Mouse (Mus musculus) hindbrain, embryonic 11.5 days (tissue): ENCODE measurements around the gene Vmn1r113. TPM values are rescaled to one million over a fixed set of nuclear protein-coding genes. Genes with fewer than 3 reads are reported as not detected.
"Not testable (repeated sequence)": the region's sequence is repeated elsewhere in the genome, so short reads cannot be mapped to it uniquely, and the experiment has no call there.

Experiments used
- ATAC-seq: fragments of 200-750 bp; cut with Nextera tagmentation; 2 replicates; pipeline ENCODE4 v1.8.0; 2017; ENCODE audit warnings: mild to moderate bottlenecking, moderate TSS enrichment, moderate library complexity; ENCODE audit not compliant: low FRiP score
- DNase-seq: peaks from one replicate; pipeline ENCODE4 v3.0.0-alpha.2; 2015; ENCODE audit warnings: low spot score
- H3K27ac ChIP-seq: fragments of 300-500 bp; sonication (generic); 2 replicates; pipeline ENCODE4 v1.5.1; 2014; ENCODE audit warnings: mild to moderate bottlenecking, low read depth, low read length
- H3K27me3 ChIP-seq: fragments of 300-500 bp; sonication (generic); 2 replicates; pipeline ENCODE4 v1.6.1; 2014; ENCODE audit warnings: mild to moderate bottlenecking, low read length, moderate library complexity, mixed read lengths; ENCODE audit not compliant: control insufficient read depth, insufficient read depth
- H3K36me3 ChIP-seq: fragments of 300-500 bp; sonication (generic); 2 replicates; pipeline ENCODE4 v1.6.1; 2014; ENCODE audit warnings: mild to moderate bottlenecking, low read length, moderate library complexity, mixed read lengths; ENCODE audit not compliant: control insufficient read depth, insufficient read depth
- H3K4me1 ChIP-seq: fragments of 300-500 bp; sonication (generic); replicated peaks from 2 replicates; pipeline ENCODE4 v1.6.1; 2014; ENCODE audit warnings: low read length, mixed read lengths; ENCODE audit not compliant: control insufficient read depth, insufficient read depth
- H3K4me2 ChIP-seq: fragments of 300-500 bp; sonication (generic); replicated peaks from 2 replicates; pipeline ENCODE4 v1.6.1; 2014; ENCODE audit warnings: mild to moderate bottlenecking, low read depth, low read length
- H3K4me3 ChIP-seq: fragments of 300-500 bp; sonication (generic); 2 replicates; pipeline ENCODE4 v1.5.1; 2014; ENCODE audit warnings: low read depth, low read length
- H3K9ac ChIP-seq: fragments of 300-500 bp; sonication (generic); 2 replicates; pipeline ENCODE4 v1.6.1; 2014; ENCODE audit warnings: low read depth, low read length
- H3K9me3 ChIP-seq: fragments of 300-500 bp; sonication (generic); 2 replicates; pipeline ENCODE4 v1.6.1; 2016; ENCODE audit warnings: low read length; ENCODE audit not compliant: control insufficient read depth
- WGBS: fragments of 180-500 bp; shearing (Covaris S2); extraction: QIAGEN DNeasy Blood & Tissue Kit; methylation state at CpG from one replicate; pipeline ENCODE4 v1.1.7; 2014; 5-methylcytosine and 5-hydroxymethylcytosine counted together
- polyA plus RNA-seq: library from polyadenylated mRNA; unstranded; fragments of >200 nt; fragmentation: Nextera tagmentation; extraction: Ambion mirVana; gene quantifications from 2 replicates; pipeline ENCODE4 v1.2.1, GENCODE M21; 2014

Gene Vmn1r113
- not detected in 2 replicates for polyA plus RNA-seq

DNA sequence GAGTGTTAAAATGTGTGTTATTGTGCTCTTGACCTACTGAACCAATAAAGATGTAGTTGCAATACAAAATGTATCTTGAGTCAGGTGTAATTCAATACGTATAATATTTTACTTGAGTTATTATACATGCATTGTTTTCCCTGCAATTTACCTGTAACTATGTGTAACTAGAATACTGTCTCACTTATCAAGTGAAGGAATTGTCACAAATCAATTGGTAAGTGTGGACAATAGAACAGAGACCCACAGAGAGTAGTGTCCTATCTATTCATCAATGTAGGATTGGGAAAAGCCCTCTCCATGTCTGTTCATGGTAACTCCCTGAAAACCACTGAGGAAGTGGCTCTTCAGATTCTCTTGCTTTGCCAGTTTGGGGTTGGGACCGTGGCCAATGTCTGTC lies at the start of gene Vmn1r113:
TSS of gene Vmn1r113 (plus strand) at position 301 of the 400 bp plus-strand sequence.
- H3K4me3 ChIP-seq, H3K4me2 ChIP-seq, H3K4me1 ChIP-seq, DNase-seq, ATAC-seq, H3K9me3 ChIP-seq, H3K27ac ChIP-seq, H3K9ac ChIP-seq, H3K36me3 ChIP-seq, H3K27me3 ChIP-seq: not testable (repeated sequence)
- WGBS: 80% methylated on average over 2 of the region's 2 CpGs

DNA sequence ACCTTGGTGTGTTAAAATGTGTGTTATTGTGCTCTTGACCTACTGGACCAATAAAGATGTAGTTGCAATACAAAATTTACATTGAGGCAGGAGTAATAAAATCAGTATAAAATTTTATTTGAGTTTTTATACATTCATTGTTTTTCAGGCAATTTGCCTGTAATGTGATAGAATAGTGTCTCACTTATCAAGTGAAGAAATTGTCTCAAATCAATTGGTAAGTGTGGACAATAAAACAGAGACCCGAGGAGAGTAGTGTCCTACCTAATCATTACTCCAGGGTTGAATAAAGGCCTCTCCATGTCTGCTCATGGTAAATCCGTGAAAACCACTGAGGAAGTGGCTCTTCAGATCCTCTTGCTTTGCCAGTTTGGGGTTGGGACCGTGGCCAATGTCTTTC lies 16.2 kb upstream of the Vmn1r113 start, which contains the start of gene Vmn1r112:
TSS of gene Vmn1r112 (plus strand) at position 301 of the 400 bp plus-strand sequence.
- ATAC-seq, H3K9me3 ChIP-seq, H3K27ac ChIP-seq, DNase-seq, H3K36me3 ChIP-seq, H3K27me3 ChIP-seq, H3K4me3 ChIP-seq, H3K9ac ChIP-seq, H3K4me1 ChIP-seq, H3K4me2 ChIP-seq: not testable (repeated sequence)
- WGBS: no CpG with 5 or more reads among the region's 3 CpGs

DNA sequence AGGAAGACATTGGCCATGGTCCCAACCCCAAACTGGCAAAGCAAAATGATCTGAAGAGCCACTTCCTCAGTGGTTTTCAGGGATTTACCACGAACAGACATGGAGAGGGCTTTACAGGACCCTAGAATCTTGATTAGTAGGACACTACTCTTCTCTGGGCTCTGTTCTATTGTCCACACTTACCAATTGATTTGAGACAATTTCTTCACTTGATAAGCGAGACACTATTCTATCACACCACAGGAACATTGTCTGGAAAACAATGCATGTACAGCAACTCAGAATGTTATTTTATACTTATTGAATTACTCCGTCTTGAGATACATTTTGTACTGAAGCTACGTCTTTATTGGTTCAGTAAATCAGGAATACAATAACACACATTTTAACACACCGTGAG lies 25.0 kb downstream of the Vmn1r113 start, which contains the start of gene Vmn1r114:
TSS of gene Vmn1r114 (minus strand) at position 101 of the 400 bp plus-strand sequence.
- ATAC-seq, H3K4me3 ChIP-seq, H3K9ac ChIP-seq, H3K36me3 ChIP-seq, H3K27me3 ChIP-seq, H3K27ac ChIP-seq, DNase-seq, H3K9me3 ChIP-seq, H3K4me2 ChIP-seq, H3K4me1 ChIP-seq: not testable (repeated sequence)
- no CpG with 5 or more reads among the region's 5 CpGs for WGBS

Other genes with a start within 250 kb of the Vmn1r113 start
- not detected in 2 replicates for gene Gm5726, start 241.5 kb upstream of the Vmn1r113 start, polyA plus RNA-seq
- gene Gm4141, start 211.0 kb upstream of the Vmn1r113 start, polyA plus RNA-seq: not detected in 2 replicates
- not detected in 2 replicates for gene Gm4513, start 188.3 kb upstream of the Vmn1r113 start, polyA plus RNA-seq
- gene Vmn1r107, start 118.4 kb upstream of the Vmn1r113 start, polyA plus RNA-seq: not detected in 2 replicates
- not detected in 2 replicates for gene Vmn1r111, start 84.1 kb upstream of the Vmn1r113 start, polyA plus RNA-seq
- not detected in 2 replicates for gene Gm10668, start 56.7 kb upstream of the Vmn1r113 start, polyA plus RNA-seq
- gene Vmn1r112, start 16.1 kb upstream of the Vmn1r113 start, polyA plus RNA-seq: not detected in 2 replicates
- gene Vmn1r114, start 24.9 kb downstream of the Vmn1r113 start, polyA plus RNA-seq: not detected in 2 replicates
- gene Vmn1r115, start 57.7 kb downstream of the Vmn1r113 start, polyA plus RNA-seq: not detected in 2 replicates
- not detected in 2 replicates for gene Vmn1r116, start 85.0 kb downstream of the Vmn1r113 start, polyA plus RNA-seq
- not detected in 2 replicates for gene Vmn1r117, start 96.8 kb downstream of the Vmn1r113 start, polyA plus RNA-seq
- gene Vmn1r118, start 125.1 kb downstream of the Vmn1r113 start, polyA plus RNA-seq: not detected in 2 replicates
- not detected in 2 replicates for gene Vmn1r119, start 225.2 kb downstream of the Vmn1r113 start, polyA plus RNA-seq